Mouse (Mus musculus) hematopoietic stem cell, adult 5-6 weeks (primary cell): Measurements from ENCODE around the gene Ninj2. TPM values are rescaled to one million over a fixed set of nuclear protein-coding genes. Genes with fewer than 3 reads are reported as not detected.
A peak's percentile ranks its signal among the peaks of the same experiment; 100 is the strongest.

Experiments used
- ATAC-seq, 2 experiments: fragments of 125-278 bp in 1 of 2; replicated peaks in 1 of 2; 2 replicates each; pipeline ENCODE4 v1.8.0; 2016 to 2017; ENCODE audit warnings: inconsistent platforms in 2 of 2, mild to moderate bottlenecking in 2 of 2, moderate number of reproducible peaks in 2 of 2, low read depth in 1 of 2, moderate TSS enrichment in 1 of 2; ENCODE audit not compliant: low FRiP score in 2 of 2, poor library complexity in 2 of 2, severe bottlenecking in 2 of 2, insufficient read depth in 1 of 2, low TSS enrichment in 1 of 2
- total RNA-seq: library from RNA; stranded (forward); fragments of 172-1452, 232-1000 nt; gene quantifications from 2 replicates; pipeline ENCODE4 v1.2.3, GENCODE M21; 2017

The Ninj2 gene
- total RNA-seq, 1 experiment from 2014 or later = not detected

DNA sequence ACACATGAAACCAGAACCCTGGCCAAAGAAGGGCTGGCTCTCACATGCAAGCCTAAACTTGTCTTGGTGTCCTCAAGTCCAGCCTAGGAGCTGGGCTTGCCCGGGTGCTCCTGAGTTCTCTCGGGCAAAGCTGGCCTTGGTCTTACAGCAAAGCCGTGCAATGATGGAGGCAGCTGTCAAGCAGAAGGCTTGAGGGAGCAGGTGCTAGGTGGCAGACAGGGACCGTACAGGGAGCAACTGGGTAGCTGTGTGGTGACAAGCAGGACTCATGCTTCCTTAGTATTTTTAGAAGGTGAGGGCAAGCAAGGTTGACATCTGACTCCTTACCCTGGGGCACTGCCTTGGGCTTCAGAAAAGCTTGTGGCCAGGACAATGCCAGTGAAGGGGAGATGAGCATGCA lies 90.6 kb downstream of the Ninj2 start:
- no peak for ATAC-seq

DNA sequence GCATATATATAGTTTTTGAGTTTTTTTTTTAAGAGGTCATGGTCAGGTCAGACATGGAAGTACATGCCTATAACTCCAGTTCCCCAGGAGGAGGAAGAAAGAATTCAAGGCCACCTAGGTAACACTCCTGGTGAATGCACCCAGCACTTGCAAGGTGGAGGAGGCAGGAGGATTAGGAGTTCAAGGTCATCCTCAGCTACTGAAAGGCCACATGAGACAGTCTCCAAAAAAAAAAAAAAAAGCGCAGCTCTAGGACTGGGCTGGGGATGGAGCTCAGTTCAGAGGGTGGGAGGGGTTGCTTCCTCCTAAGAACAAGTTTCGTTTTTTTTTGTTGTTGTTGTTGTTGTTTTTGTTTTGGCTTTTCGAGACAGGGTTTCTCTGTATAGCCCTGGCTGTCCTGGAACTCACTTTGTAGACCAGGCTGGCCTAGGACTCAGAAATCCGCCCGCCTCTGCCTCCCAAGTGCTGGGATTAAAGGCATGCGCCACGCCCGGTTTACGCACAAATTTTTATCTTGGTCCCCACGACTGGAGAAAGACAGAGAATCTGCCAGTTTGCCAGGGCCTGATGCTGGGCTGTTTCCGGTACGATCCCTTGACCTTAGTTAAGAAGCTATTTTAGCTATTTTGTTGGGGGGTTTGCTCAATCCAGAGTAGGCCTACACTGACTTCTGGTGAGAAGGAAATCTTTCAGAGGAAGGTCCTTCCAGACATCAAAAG lies 92.0 kb downstream of the Ninj2 start:
- ATAC-seq = no peak

DNA sequence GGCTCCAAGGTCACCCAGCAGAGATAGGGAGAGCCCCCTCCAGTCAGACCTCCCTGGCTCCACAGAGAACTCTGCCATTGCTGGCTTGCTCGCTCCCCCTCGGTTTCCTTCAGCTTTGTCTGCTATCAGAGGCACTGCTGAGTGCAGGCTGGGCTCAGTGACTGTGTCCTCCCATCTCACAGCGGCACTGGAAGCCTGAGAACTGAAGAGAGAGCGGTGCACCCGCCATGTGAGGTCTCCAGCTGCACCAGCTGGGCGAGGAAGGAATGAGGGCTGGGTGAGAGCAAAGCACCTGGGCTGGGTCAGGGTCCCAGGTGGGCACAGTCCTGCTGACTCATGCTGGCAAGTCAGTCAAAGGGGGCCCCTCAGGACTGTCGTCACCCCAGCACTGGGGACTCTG lies 92.6 kb downstream of the Ninj2 start:
- ATAC-seq = no peak

DNA sequence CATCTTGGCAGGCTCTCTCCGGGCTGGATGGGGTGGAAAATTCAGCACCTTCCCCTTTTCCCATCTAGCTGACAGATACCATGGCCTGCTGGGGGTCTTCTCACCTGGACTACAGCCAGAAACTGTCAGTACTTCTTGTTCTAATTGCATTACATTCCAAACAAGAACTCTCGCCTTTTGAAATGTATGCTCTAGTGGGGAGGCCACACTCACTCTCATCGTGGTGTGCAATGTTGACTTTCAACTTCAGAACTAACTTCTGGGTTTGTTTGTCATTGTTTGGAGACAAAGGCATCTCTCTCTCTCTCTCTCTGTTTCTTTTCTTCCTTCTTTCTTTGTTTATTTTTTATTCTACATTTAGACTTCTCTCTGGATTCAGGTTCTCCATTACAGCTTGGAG lies 93.4 kb downstream of the Ninj2 start:
- no peak for ATAC-seq

DNA sequence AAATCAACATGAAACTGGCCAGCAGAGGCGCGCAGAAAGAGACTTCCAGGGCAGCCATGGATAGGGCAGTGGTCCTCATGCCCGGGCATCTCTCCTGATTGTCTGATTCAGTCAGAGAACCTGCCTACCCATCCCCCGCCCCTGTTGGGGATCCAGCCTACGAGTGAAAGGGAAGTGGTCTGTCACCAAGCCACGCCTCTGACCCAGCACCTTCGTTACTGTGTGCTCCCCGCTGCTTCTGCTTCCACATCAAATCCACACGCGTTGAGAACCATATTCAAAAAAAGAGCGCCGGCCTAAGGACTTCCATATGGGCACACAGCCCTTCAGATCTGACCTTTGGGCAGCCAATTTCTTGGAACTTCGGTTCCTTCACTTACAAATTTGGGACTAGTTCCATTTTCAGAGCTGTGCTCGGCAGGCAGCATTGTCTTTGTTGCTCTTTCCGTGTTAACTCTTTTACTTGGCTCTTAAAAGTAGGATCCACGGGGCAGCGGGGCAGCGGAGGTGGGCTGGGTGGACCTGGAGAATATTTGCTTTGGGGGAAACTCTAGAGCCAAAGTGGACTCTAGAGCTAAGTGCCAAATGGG lies 94.5 kb downstream of the Ninj2 start:
- ATAC-seq = peak; percentile 88 to 92

DNA sequence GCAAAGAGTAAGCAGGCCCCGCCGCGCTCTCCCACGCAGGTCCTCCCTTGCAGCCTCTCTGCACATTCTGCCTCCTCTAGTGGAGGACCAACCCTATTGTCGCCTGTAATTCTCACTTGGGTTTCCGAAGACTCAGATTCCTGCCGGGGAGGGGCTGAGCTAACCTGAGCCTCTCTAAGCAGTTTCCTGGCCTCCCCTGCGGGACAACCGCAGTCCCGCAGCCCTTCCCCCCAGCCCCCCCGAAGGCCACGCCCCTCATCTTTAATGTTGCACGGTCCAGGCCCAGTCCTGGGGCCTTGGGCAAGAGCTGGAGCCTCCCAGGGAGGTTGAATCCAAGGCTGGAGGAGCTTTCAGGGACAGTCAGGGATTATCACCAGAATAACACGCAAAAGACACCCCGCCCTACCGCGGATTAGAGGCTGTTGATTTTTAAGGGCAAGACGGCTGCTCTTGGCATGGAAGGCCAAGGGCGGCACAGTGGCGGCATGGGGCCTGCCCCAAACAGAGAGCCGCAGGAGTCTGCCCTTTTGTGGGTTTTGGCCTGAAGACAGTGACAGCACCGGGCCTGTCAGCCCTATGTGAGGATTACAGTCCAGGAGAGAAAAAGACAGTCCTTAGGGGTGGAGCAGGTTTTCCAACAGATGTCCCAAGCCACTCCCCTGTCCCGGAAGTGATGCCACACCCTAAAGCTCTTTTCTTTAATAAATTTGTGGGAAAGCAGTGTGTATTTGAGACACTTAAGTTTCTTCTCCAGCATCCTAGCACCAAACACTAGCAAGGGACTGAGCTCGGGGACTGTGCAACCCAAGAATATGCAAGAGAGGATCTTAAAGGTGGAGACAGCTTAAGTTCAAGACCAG lies 95.5 kb downstream of the Ninj2 start:
- peak; percentile 46 to 49; a peak in 3 of 4 replicates for ATAC-seq

DNA sequence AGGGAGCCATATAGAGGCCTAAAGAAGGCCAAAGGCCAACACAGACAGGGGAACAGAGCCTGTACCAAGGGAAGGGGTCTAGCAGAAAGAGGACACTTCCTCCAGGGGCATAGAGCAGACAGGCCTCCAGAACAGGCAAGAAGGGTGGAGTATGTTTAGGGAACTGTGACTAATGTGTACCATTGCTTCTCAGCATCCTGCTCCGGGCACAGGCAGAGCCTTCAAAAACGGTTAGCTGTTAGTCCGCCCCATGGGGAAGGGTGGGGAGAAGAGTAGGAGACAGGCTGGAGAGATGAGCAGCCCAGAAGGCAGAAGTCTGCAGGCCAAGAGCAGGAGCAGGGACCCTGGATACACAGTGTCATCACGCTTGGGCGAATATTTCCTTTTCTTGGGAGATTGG lies 96.1 kb downstream of the Ninj2 start:
- ATAC-seq = no peak

DNA sequence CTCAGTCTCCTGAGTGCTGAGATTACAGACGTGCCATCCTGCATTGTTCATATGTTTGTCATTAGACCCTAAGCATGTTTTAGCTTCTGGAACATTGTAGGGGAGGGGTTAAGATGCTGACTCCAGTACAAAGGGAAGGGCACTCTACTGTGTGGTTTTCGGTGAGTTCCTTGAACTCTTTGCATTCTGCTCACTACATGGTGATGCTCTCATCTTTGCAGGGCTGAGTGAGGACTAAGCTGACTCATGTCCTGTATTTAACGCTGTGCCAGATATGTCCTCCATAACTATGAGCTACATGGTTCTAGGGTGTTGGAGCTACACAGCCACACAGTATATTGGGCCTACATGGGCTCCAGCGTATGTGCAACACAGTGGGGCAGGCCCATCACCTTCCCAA lies 97.2 kb downstream of the Ninj2 start:
- no peak for ATAC-seq

DNA sequence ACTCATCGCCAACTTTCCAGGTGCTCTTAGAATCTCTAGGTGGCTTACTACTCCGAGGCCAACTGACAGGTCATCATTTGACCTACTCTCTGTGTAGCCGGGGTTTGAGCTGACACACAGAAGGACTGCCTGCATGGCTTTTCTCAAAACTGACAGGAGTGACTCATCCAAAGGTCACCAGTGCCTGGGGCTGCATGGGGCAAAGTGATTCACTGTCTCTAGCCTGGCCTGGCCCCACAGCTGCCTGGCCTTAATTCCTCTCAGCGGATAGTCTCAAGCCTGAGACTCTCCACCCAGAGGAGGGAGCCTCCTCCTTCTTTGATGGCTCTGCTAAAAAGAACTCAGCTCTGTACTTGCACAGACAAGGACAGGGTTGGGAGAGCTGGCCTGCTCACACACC lies 97.8 kb downstream of the Ninj2 start:
- ATAC-seq = no peak

DNA sequence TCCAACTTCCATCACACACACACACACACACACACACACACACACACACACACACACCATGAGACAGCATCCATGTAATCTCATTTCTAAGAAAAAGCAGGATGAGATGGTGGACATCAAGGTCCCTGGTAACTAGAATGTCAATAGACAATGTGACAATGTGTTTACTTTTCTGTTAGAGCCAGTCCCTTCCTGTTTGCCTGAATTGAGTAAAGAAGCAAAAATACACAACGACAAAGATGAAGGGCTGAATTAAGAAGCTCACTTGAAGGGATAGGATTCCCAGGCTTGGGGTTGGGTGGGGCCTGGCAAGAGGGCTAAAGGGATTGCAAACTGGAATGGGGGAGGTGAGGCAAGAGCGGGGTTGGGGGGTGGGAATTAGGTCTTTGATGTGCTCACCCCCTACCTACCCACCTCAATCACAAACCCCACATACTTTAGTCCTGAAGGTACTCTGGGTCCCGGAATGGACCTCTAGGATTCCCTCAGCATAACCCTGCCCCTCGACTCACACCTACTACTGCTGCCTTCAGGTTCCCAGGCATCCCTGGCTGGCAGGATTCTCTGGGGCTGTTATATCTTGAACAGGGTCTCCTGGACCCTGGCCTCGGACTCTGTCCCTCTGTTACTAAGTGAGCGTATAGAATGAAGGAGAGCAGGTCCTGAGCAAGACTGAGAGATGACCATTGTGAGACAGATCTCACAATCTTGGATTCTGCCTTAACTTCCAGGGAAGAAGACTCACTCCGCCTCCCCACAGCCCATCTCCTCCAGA lies 98.4 kb downstream of the Ninj2 start:
- no peak for ATAC-seq

DNA sequence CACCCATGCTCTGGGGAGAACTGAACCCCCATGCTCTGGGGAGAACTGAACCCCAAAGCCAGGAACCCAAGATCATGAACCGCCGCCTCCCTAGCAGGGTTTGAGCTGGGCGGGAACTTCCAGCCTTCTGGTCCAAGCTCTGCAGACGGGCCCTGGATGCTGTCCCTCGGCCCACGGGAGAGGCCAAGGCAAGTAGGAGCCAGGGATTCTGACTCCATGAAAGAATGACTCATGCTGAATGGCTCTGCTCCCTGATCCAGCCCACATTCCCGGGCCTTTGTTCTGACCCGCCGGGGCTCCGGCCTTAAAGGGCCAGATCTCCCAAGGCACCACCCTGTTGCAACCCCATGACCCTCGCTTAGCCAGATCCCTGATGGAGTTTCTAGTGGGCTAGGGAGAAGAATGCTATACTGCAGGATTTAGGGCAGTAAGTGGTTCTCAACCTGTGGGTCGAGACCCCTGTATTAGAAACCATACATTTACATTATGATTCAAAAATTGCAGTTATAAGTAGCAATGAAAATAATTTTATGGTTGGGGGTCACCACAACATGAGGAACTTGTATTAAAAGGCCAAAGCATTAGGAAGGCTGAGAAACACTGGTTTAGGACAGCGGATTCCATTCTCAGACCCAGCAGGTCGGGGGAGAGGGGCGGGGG lies 99.2 kb downstream of the Ninj2 start:
- no peak for ATAC-seq

DNA sequence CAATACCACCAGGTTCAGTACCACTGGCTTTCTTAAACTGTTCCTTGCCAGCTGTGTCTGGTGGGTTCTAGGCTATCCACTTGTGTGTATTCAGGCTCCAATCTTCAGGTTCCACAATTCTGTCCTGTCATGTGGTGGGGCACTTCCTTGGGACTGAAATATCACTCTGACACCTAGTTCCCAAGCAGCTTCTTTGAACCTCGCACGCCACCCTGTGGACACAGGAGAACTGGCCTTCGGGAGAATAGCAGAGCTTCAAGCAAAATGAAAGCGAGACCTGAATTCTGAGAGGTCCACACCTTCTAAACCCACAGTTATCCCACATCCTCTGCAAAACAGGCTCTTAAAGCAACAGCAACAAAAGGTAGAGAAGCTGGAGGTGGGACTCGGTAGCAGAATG lies 100.0 kb downstream of the Ninj2 start:
- peak; percentile 68 to 83 for ATAC-seq

DNA sequence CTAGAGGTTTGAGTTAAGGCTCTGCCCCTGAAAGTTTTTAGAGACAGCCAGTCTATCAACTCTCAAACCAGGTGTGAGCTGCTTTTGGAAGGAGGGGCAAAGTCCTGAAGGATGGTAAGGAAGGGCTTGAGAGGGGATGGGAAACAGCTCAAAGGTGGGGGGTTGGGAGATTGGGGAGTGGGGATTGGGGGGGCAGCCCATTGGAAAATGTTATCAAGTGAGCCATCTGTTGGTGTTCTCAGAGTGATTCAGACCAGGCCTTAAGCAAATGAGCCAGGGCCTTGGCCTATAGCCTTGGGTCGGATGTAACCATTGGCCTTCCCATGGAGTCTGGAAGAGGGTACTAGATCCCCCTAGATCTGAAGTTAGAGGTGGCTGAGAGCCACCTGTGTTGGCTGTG lies 100.6 kb downstream of the Ninj2 start:
- ATAC-seq = no peak

DNA sequence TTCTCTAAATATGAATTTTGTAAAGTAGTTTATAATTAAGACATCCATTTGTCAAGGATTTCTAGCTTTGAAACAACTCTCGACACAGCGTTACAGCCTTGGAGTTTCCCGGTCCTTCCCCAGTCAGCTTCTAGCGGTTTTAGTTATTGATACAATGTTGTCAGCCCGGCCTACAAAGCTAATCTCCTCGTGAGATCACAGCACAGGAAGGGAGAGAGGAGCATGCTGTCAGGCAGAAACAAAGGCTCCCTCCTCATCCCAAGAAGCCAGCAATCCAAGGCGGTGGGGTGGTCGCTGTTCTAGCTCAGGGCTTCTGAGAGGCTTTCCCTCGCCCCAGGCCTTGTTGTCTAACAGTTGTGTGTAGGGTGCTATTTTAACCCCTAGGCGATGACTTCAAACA lies 101.2 kb downstream of the Ninj2 start:
- ATAC-seq = no peak

DNA sequence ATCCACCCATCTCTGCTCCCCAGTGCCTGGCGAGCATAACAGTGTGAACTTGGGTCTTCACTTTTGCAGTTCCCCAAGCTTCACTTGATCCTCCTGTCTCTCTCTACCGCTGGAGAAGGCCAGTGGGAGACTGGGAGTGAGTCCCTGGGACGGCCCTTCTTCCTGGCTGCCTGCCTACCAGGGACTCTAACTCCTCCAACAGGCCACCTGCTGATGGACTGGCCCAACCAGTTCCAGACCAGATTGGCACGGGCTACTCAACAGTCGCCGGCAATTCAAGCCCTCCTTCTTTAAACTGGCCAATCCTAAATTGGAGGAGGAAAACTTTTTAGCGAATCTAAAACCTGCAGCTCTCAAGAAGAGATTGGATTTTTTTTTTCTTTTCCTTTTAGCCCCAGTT lies 101.8 kb downstream of the Ninj2 start:
- no peak for ATAC-seq

DNA sequence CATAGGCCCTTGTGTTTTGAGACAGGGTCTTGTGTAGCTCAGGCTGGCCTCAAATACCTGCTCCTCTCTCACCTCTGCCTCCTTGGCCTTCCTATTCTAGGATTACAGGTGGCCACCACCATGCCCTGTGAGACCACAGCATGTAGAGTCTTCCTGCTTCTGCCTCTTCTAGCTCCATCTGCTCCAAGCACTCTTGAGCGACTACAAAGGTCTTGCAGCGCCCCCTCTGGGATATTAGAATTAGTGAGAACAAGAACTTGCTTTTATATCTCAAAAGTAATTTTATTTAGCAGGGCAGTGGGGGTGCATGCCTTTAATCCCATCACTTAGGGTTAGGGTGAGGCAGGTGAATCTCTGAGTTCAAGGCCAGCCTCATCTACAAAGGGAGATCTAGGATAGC lies 103.7 kb downstream of the Ninj2 start:
- ATAC-seq = peak in 1 of 2 experiments; percentile 24; a peak in 1 of 4 replicates

DNA sequence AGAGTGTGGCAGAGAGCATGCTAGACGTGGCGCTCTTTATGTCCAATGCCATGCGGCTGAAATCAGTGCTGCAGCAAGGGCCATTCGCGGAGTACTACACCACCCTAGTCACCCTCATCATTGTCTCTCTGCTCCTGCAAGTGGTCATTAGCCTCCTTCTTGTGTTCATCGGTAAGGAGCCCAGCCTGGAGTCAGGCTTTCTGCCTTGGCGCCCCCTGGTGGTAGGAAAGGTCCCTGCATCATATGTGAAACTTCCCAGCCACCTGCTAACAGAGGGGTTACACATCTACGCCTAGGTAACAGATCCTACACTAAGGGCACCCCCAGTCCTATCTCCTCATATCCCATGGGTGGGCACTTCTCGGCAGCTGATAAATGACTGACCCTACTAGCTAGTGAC lies 104.8 kb downstream of the Ninj2 start:
- peak; percentile 39 to 63; a peak in 3 of 4 replicates for ATAC-seq
